Mouse (Mus musculus): ENCODE measurements around the gene Fbxl8. TPM values are rescaled to one million over a fixed set of nuclear protein-coding genes. Genes with fewer than 3 reads are reported as not detected.

Fbxl8 gene
- 0.51 and 0.55 TPM in 2 replicates for polyA plus RNA-seq (2012; rRNA removed)

GRCm38 (mm10) chr8:105264024-105264982 lies at the start of gene Fbxl8, which contains the start of gene Tradd:
TSS of gene Fbxl8 (plus strand) at chr8:105264648.
TSS of gene Tradd (minus strand) at chr8:105264609.
- peak within 1 kb of the TSS; percentile 82 for H3K4me3 ChIP-seq (ENCODE audit: control insufficient read depth, low read depth, low read length)
- no peaks in the 10 kb centered on the region for H3K27me3 ChIP-seq (ENCODE audit: control insufficient read depth, insufficient read depth, low read length)
- H3K36me3 ChIP-seq (ENCODE audit: control insufficient read depth, insufficient read depth, low read length) = no peaks in the 10 kb centered on the region
- H3K4me1 ChIP-seq (ENCODE audit: control insufficient read depth, insufficient read depth, low read length) = peaks cover 22% of the 10 kb centered on the region
- TF ChIP-seq POLR2A (IDR thresholded peaks at IDR 0.05; ENCODE audit: control insufficient read depth, low read depth, low read length) = no peak
- TF ChIP-seq CTCF (IDR thresholded peaks at IDR 0.05; ENCODE audit: control insufficient read depth, insufficient read depth, insufficient replicate concordance, low read depth, low read length) = no peak
- H3K27ac ChIP-seq (ENCODE audit: control insufficient read depth, insufficient read depth, low read depth, low read length) = no peak within 1 kb of the TSS

GRCm38 (mm10) chr8:105217926-105218522 lies 46.4 kb upstream of the Fbxl8 start:
- H3K4me3 ChIP-seq (ENCODE audit: control insufficient read depth, low read depth, low read length) = no peak overlapping the region
- no peaks in the 10 kb centered on the region for H3K36me3 ChIP-seq (ENCODE audit: control insufficient read depth, insufficient read depth, low read length)
- TF ChIP-seq POLR2A (IDR thresholded peaks at IDR 0.05; ENCODE audit: control insufficient read depth, low read depth, low read length) (no peak), CTCF (IDR thresholded peaks at IDR 0.05; ENCODE audit: control insufficient read depth, insufficient read depth, insufficient replicate concordance, low read depth, low read length) (peak; percentile 19; the same call in 1 of the 2 replicates)
- no peak overlapping the region for H3K27ac ChIP-seq (ENCODE audit: control insufficient read depth, insufficient read depth, low read depth, low read length)
- no peaks in the 10 kb centered on the region for H3K27me3 ChIP-seq (ENCODE audit: control insufficient read depth, insufficient read depth, low read length)
- H3K4me1 ChIP-seq (ENCODE audit: control insufficient read depth, insufficient read depth, low read length) = no peaks in the 10 kb centered on the region

- H3K4me3 ChIP-seq (ENCODE audit: control insufficient read depth, low read depth, low read length) = no peak overlapping the region
- no peak overlapping the region for H3K27ac ChIP-seq (ENCODE audit: control insufficient read depth, insufficient read depth, low read depth, low read length)
- H3K27me3 ChIP-seq (ENCODE audit: control insufficient read depth, insufficient read depth, low read length) = no peaks in the 10 kb centered on the region
- peaks cover 6% of the 10 kb centered on the region for H3K4me1 ChIP-seq (ENCODE audit: control insufficient read depth, insufficient read depth, low read length)
- H3K36me3 ChIP-seq (ENCODE audit: control insufficient read depth, insufficient read depth, low read length) = no peaks in the 10 kb centered on the region
- TF ChIP-seq CTCF (IDR thresholded peaks at IDR 0.05; ENCODE audit: control insufficient read depth, insufficient read depth, insufficient replicate concordance, low read depth, low read length) = no peak
- no peak for TF ChIP-seq POLR2A (IDR thresholded peaks at IDR 0.05; ENCODE audit: control insufficient read depth, low read depth, low read length)
Observed at GRCm38 (mm10) chr8:105223850-105224249, 40.6 kb upstream of the Fbxl8 start.

GRCm38 (mm10) chr8:105224413-105225271 lies 39.8 kb upstream of the Fbxl8 start, which contains the start of gene D230025D16Rik:
TSS of gene D230025D16Rik (plus strand) at chr8:105225145.
- Histone ChIP-seq H3K27ac (ENCODE audit: control insufficient read depth, insufficient read depth, low read depth, low read length) (peak within 1 kb of the TSS; percentile 79), H3K27me3 (ENCODE audit: control insufficient read depth, insufficient read depth, low read length) (no peaks in the 10 kb centered on the region), H3K4me3 (ENCODE audit: control insufficient read depth, low read depth, low read length) (peak within 1 kb of the TSS; percentile 82), H3K36me3 (ENCODE audit: control insufficient read depth, insufficient read depth, low read length) (no peaks in the 10 kb centered on the region), H3K4me1 (ENCODE audit: control insufficient read depth, insufficient read depth, low read length) (peaks cover 6% of the 10 kb centered on the region)
- peak; percentile 89 for TF ChIP-seq POLR2A (IDR thresholded peaks at IDR 0.05; ENCODE audit: control insufficient read depth, low read depth, low read length)
- TF ChIP-seq CTCF (IDR thresholded peaks at IDR 0.05; ENCODE audit: control insufficient read depth, insufficient read depth, insufficient replicate concordance, low read depth, low read length) = no peak

- no peak for TF ChIP-seq POLR2A (IDR thresholded peaks at IDR 0.05; ENCODE audit: control insufficient read depth, low read depth, low read length)
- TF ChIP-seq CTCF (IDR thresholded peaks at IDR 0.05; ENCODE audit: control insufficient read depth, insufficient read depth, insufficient replicate concordance, low read depth, low read length) = no peak
- Histone ChIP-seq H3K27me3 (ENCODE audit: control insufficient read depth, insufficient read depth, low read length) (no peaks in the 10 kb centered on the region), H3K4me1 (ENCODE audit: control insufficient read depth, insufficient read depth, low read length) (peaks cover 6% of the 10 kb centered on the region), H3K27ac (ENCODE audit: control insufficient read depth, insufficient read depth, low read depth, low read length) (peak overlapping the region; percentile 45), H3K36me3 (ENCODE audit: control insufficient read depth, insufficient read depth, low read length) (no peaks in the 10 kb centered on the region), H3K4me3 (ENCODE audit: control insufficient read depth, low read depth, low read length) (peak overlapping the region; percentile 82)
Observed at GRCm38 (mm10) chr8:105225272-105225593, 39.2 kb upstream of the Fbxl8 start.

GRCm38 (mm10) chr8:105225917-105226316 lies 38.5 kb upstream of the Fbxl8 start:
- H3K27me3 ChIP-seq (ENCODE audit: control insufficient read depth, insufficient read depth, low read length) = no peaks in the 10 kb centered on the region
- H3K4me1 ChIP-seq (ENCODE audit: control insufficient read depth, insufficient read depth, low read length) = peaks cover 6% of the 10 kb centered on the region
- no peak for TF ChIP-seq CTCF (IDR thresholded peaks at IDR 0.05; ENCODE audit: control insufficient read depth, insufficient read depth, insufficient replicate concordance, low read depth, low read length)
- TF ChIP-seq POLR2A (IDR thresholded peaks at IDR 0.05; ENCODE audit: control insufficient read depth, low read depth, low read length) = no peak
- H3K36me3 ChIP-seq (ENCODE audit: control insufficient read depth, insufficient read depth, low read length) = no peaks in the 10 kb centered on the region
- H3K4me3 ChIP-seq (ENCODE audit: control insufficient read depth, low read depth, low read length) = no peak overlapping the region; the same call in 1 of the 2 replicates
- no peak overlapping the region for H3K27ac ChIP-seq (ENCODE audit: control insufficient read depth, insufficient read depth, low read depth, low read length)

Data from testis, adult 2 months (tissue).